Comparison of ENCODE assay signal across 8 mouse cellular contexts in the genomic region with DNA sequence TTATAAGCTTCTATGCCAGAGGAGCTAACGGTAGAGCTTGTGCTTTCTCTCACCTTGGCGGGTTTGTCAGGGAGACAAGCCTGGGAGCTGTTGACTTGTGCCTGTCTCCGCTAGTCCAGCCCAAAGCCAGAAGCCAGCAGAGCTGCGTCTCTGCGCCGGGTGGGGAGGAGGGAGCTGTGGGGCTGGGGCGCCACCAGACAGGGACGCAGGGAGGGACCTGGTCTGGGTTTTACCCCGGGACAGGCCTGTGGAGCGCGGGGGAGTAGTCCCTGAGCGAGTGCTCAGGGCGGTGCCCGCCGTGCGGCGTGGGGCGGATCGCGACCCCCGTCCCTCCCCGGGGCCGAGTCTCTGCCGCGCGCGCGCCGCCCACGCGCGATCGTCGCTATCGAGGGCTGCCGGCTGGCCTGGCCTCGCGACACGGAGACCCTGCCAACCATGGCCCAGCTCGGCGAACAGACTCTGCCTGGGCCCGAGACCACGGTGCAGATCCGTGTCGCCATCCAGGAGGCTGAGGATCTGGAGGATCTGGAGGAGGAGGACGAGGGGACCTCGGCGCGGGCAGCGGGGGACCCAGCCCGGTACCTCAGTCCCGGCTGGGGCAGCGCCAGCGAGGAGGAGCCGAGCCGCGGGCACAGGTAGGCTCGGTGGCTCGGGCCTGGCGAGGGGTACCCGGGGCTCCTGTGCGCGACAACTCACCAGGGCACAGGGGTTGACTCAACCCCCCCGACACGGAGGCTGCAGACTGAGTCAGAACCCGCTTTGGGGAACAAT. TPM values are rescaled to one million over a fixed set of nuclear protein-coding genes. Genes with fewer than 3 reads are reported as not detected.
DNase-seq lines count a peak whose midpoint lies in the region; ATAC-seq lines count a peak whose summit lies in the region.

A gene (plus strand): TSS at position 219 of the 771 bp plus-strand sequence.

- DNase-seq in embryo, embryonic 10 days (ENCODE audit: low spot score): peak; percentile 59
- peak; percentile 42 to 55 for DNase-seq in gastrocnemius, postnatal 36 days
- DNase-seq in natural killer cell, adult 2 months (ENCODE audit: low spot score in 2 of 2): no peak

- ATAC-seq in megakaryocyte, adult 5-6 weeks (ENCODE audit: poor library complexity, severe bottlenecking): no peak
- ATAC-seq in intestine, embryonic 15.5 days: peak; percentile 47; the same call in 1 of the 2 replicates
- ATAC-seq in limb, embryonic 15.5 days (ENCODE audit: insufficient number of reproducible peaks, low FRiP score, low TSS enrichment, low read depth): peak; percentile 68; the same call in 1 of the 2 replicates
- peak; percentile 61 for ATAC-seq in neural tube, embryonic 12.5 days (ENCODE audit: low FRiP score, low read depth)

- H3K27me3 ChIP-seq in megakaryocyte, embryonic 14.5 days (replicated peaks): peaks cover 38% of the 10 kb centered on the region
- 0 out of 2 replicates have a peak, but pooled peaks cover 2% of the 10 kb centered on the region for H3K27me3 ChIP-seq in intestine, embryonic 15.5 days (replicated peaks)
- H3K27me3 ChIP-seq in limb, embryonic 15.5 days: no peaks in the 10 kb centered on the region
- peaks cover 11% of the 10 kb centered on the region for H3K27me3 ChIP-seq in neural tube, embryonic 12.5 days (replicated peaks)

- H3K4me3 ChIP-seq in megakaryocyte, embryonic 14.5 days (replicated peaks): peak within 1 kb of the TSS; percentile 53
- H3K4me3 ChIP-seq in intestine, embryonic 15.5 days (replicated peaks): peak within 1 kb of the TSS; percentile 57
- H3K4me3 ChIP-seq in limb, embryonic 15.5 days: peak within 1 kb of the TSS; percentile 58
- H3K4me3 ChIP-seq in neural tube, embryonic 12.5 days: peak within 1 kb of the TSS; percentile 57

- H3K36me3 ChIP-seq in megakaryocyte, embryonic 14.5 days (replicated peaks; ENCODE audit: low read length): no peaks in the 10 kb centered on the region
- H3K36me3 ChIP-seq in intestine, embryonic 15.5 days: no peaks in the 10 kb centered on the region
- H3K36me3 ChIP-seq in limb, embryonic 15.5 days: no peaks in the 10 kb centered on the region
- H3K36me3 ChIP-seq in neural tube, embryonic 12.5 days: no peaks in the 10 kb centered on the region

- H3K4me2 ChIP-seq in intestine, embryonic 15.5 days (replicated peaks): peak within 1 kb of the TSS; percentile 96
- peak within 1 kb of the TSS; percentile 96 for H3K4me2 ChIP-seq in limb, embryonic 15.5 days
- H3K4me2 ChIP-seq in neural tube, embryonic 12.5 days (replicated peaks): peak within 1 kb of the TSS; percentile 97

- peak within 1 kb of the TSS; percentile 74 for H3K9ac ChIP-seq in intestine, embryonic 15.5 days
- H3K9ac ChIP-seq in limb, embryonic 15.5 days: peak within 1 kb of the TSS; percentile 60
- H3K9ac ChIP-seq in neural tube, embryonic 12.5 days: peak within 1 kb of the TSS; percentile 79

- intact Hi-C loops in gastrocnemius, postnatal 36 days (cut with DNase I): no loop called here

- no peak within 1 kb of the TSS for H3K27ac ChIP-seq in intestine, embryonic 15.5 days
- H3K27ac ChIP-seq in limb, embryonic 15.5 days: no peak within 1 kb of the TSS
- H3K27ac ChIP-seq in neural tube, embryonic 12.5 days: no peak within 1 kb of the TSS

- WGBS in intestine, embryonic 15.5 days: 3% methylated on average over 65 of the region's 66 CpGs
- 1% methylated on average over 66 of the region's 66 CpGs for WGBS in limb, embryonic 15.5 days
- 1% methylated on average over 66 of the region's 66 CpGs for WGBS in neural tube, embryonic 12.5 days

- 0 out of 2 replicates have a peak, but pooled peaks cover 3% of the 10 kb centered on the region for H3K4me1 ChIP-seq in megakaryocyte, embryonic 14.5 days
- H3K4me1 ChIP-seq in intestine, embryonic 15.5 days (replicated peaks): 0 out of 2 replicates have a peak, but pooled peaks cover 11% of the 10 kb centered on the region
- peaks cover 11% of the 10 kb centered on the region for H3K4me1 ChIP-seq in limb, embryonic 15.5 days
- H3K4me1 ChIP-seq in neural tube, embryonic 12.5 days: peaks cover 14% of the 10 kb centered on the region; the same call in 1 of the 2 replicates

- H3K9me3 ChIP-seq in megakaryocyte, embryonic 14.5 days: 0 out of 2 replicates have a peak, but pooled peaks cover 6% of the 10 kb centered on the region
- H3K9me3 ChIP-seq in intestine, embryonic 15.5 days: no peaks in the 10 kb centered on the region
- H3K9me3 ChIP-seq in limb, embryonic 15.5 days: no peaks in the 10 kb centered on the region
- no peaks in the 10 kb centered on the region for H3K9me3 ChIP-seq in neural tube, embryonic 12.5 days

RNA-seq across cellular contexts. Expression of the gene that starts here (rescaled TPM):
- not detected in 2 replicates for polyA plus RNA-seq in megakaryocyte, embryonic 14.5 days (2012; ENCODE audit: insufficient read depth, low replicate concordance)
- total RNA-seq in megakaryocyte, adult 5-6 weeks (2015): not detected in 2 replicates
- 0.33 TPM in 1 of 2 replicates, not detected in the other for total RNA-seq in megakaryocyte, adult 5-6 weeks (2017)
- 1 to 10 TPM; 1.1 to 1.3 TPM for total RNA-seq in gastrocnemius, postnatal 36 days (2021)
- polyA plus RNA-seq in intestine, embryonic 15.5 days (2015; fragmentation: Nextera tagmentation; extraction: Ambion mirVana): 1.6 and 1.8 TPM in 2 replicates
- polyA plus RNA-seq in limb, embryonic 15.5 days (2015; fragmentation: Nextera tagmentation; extraction: Ambion mirVana): 3.7 and 4.1 TPM in 2 replicates
- polyA plus RNA-seq in neural tube, embryonic 12.5 days (2016; fragmentation: Nextera tagmentation; extraction: Ambion mirVana): 5.2 and 6.0 TPM in 2 replicates

Comparison
In these comparisons a context has a peak if more than half of its experiments do, and no peak if none do; other contexts are left out.
1. DNase-seq: peak in embryo, embryonic 10 days (single experiment) and gastrocnemius, postnatal 36 days (2 of 2); none in natural killer cell, adult 2 months (0 of 2).
2. Peak in every context shown above with its lines, with median percentiles within 50 percentile points of each other: H3K4me3 ChIP-seq, H3K4me2 ChIP-seq and H3K9ac ChIP-seq.